Mouse (Mus musculus) testis, adult 2 months (tissue): ENCODE measurements at regions not wholly inside any gene's neighbourhood (a gene's known extent, or its start where the extent isn't known, plus 50 kb on each side); places are given as distances from the start of the nearest gene placed in this dataset.

Experiments
- CTCF ChIP-seq: fragments of 200-500 bp; IDR thresholded peaks from 2 replicates; pipeline ENCODE4 v1.5.1; 2012; ENCODE audit warnings: low read depth, mild to moderate bottlenecking, inconsistent platforms, low read length, moderate library complexity; ENCODE audit not compliant: control insufficient read depth, insufficient read depth, insufficient replicate concordance
- POLR2A ChIP-seq: fragments of 200-500 bp; IDR thresholded peaks from 2 replicates; pipeline ENCODE4 v1.6.1; 2012; ENCODE audit warnings: low read depth, mild to moderate bottlenecking, inconsistent platforms, low read length, moderate library complexity; ENCODE audit not compliant: control insufficient read depth

- TF ChIP-seq POLR2A: no peak
- no peak for TF ChIP-seq CTCF
Observed at GRCm38 (mm10) chr15:53989888-53990287, 105.2 kb downstream of the Gm7489 start.
